Mouse (Mus musculus): ENCODE results near the gene Krtap13.

DNA sequence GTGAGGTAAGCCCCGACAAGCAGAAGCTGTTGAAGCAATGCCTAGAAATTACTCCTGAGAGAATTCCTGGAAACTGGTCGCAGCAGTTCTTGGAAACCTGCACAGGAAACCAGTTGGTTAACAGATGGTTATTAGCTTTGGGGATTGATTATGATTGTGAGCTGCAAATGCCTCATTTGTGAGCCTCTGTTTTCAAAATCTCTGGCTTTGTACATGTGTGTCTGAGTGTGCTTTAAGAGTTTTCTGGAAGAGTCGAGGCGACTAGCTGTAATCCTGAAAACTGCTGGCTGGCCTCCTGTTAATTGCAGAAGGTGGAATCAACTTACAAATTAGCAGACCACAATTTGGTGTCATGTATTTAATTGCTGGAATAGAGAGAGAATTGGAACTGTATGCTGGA, 3.5 kb downstream of the Krtap13 start:
- TF ChIP-seq POLR2A (IDR thresholded peaks at IDR 0.05; ENCODE audit: borderline replicate concordance, control insufficient read depth, low read depth, low read length): no peak
- TF ChIP-seq CTCF (IDR thresholded peaks at IDR 0.05; ENCODE audit: control insufficient read depth, insufficient read depth, low read length): no peak
